Mouse (Mus musculus): ENCODE measurements around the gene Kank1.

The Kank1 gene

GRCm38 (mm10) chr19:25251610-25252140 lies 14.9 kb downstream of the Kank1 start:
- DNase-seq (ENCODE audit: inconsistent age in 2 of 2, low spot score in 1 of 2), result no peak

DNA sequence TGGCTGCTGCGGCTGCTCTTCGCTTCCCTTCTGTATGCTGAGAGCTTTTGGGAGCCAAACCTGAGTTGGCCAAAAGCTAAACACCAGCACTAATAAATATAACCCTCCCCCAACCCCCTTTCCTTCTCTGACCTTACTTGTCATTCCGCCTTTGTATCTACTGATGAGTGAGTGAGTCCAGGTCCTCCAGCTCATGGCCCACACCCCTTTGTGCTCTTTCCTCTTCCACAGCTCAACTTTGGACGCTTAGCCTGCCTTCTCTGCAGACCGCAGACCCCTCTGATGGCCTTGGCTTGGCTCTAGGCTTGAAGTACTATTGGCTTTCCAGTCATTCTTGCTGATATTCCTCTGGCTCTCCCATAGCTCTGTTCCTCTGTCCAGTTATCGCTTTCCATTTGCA lies 16.4 kb downstream of the Kank1 start:
- no peak for DNase-seq (ENCODE audit: inconsistent age in 2 of 2, low spot score in 1 of 2)

GRCm38 (mm10) chr19:25253628-25254027 lies 16.9 kb downstream of the Kank1 start:
- DNase-seq (ENCODE audit: inconsistent age in 2 of 2, low spot score in 1 of 2), result no peak

DNA sequence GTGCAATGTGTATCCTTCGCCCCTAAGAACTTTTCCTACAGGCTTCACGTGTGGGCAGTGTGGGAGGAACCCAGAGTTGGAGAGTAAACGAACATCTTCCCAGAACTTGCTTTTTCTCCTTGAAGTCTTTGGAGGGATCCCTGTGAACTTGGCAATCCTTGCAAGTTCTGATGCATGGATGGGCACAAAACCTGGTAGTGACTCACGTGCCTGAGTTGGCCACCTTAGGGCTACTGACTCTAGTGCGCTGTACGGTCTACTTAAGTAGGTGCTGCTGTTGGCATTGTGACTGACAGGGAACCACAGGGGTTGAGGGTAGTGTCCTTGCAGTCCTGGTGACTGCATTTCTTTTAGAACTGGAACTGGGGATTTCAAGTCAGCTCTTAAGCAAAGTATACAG lies 21.5 kb downstream of the Kank1 start:
- DNase-seq (ENCODE audit: inconsistent age in 2 of 2, low spot score in 1 of 2), result no peak

DNA sequence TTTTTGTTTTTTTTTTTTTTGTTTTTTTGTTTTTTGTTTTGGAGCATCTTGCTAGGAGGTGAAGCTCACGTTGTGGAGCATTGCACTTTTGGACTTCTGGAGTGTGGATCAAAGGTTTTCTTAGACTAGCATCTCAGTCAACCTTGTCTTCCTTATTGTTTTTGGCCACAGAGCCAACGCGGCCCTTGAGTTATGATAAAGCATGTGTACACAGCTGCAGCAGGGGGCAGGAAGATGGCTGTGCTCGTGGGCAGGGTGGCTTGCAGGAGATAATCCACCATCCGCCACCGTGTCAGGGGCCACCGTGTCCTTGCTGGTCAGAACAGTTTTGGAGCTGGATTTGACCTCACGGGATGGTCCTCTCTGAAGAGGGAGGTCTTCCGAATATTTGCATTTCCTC lies 29.4 kb downstream of the Kank1 start:
- no peak for DNase-seq (ENCODE audit: inconsistent age in 2 of 2, low spot score in 1 of 2)

GRCm38 (mm10) chr19:25267247-25267646 lies 30.5 kb downstream of the Kank1 start:
- DNase-seq (ENCODE audit: inconsistent age in 2 of 2, low spot score in 1 of 2), result peak in 1 of 2 experiments; percentile 36

DNA sequence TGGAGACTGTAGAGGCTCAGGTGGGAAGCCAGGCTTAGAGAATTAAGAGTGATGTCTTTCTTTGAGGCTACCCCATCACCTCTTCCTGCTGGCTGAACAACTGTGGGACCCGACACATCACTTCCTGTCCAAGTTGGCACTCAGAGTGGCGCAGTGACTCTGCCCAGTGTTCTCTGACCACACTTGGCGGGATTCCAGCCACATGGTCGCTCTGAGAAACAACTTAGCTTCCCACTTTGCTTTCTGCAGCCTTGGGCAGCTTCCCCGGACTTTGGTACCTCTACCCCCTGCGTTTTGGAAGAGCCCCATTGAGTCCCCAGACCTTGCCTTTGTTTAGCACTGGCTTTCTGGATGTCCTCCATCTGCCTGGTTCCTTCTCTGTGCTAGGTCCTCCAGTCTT lies 31.8 kb downstream of the Kank1 start:
- peak; percentile 8 to 61 for DNase-seq (ENCODE audit: inconsistent age in 2 of 2, low spot score in 1 of 2)

GRCm38 (mm10) chr19:25271591-25271990 lies 34.8 kb downstream of the Kank1 start:
- no peak for DNase-seq (ENCODE audit: inconsistent age in 2 of 2, low spot score in 1 of 2)

DNA sequence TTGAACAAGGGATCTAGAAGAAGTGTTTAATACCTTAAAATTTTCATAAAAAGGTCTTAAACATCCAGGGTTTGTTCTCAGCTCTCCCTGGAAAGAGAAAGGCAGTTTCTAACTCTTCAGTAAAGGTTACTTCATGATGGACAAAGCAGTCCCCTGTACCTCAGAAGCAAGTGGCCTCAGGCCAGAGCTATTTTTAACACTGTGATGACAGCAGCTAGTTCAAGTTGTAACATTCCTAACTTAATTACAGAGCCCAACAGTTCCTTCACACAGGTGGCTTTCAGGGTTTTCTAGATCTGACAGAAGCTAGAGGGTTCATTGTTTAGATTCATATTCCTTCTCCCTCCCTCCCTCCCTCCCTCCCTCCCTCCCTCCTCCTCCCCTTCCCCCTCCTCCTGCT lies 36.4 kb downstream of the Kank1 start:
- DNase-seq (ENCODE audit: inconsistent age in 2 of 2, low spot score in 1 of 2), result no peak

DNA sequence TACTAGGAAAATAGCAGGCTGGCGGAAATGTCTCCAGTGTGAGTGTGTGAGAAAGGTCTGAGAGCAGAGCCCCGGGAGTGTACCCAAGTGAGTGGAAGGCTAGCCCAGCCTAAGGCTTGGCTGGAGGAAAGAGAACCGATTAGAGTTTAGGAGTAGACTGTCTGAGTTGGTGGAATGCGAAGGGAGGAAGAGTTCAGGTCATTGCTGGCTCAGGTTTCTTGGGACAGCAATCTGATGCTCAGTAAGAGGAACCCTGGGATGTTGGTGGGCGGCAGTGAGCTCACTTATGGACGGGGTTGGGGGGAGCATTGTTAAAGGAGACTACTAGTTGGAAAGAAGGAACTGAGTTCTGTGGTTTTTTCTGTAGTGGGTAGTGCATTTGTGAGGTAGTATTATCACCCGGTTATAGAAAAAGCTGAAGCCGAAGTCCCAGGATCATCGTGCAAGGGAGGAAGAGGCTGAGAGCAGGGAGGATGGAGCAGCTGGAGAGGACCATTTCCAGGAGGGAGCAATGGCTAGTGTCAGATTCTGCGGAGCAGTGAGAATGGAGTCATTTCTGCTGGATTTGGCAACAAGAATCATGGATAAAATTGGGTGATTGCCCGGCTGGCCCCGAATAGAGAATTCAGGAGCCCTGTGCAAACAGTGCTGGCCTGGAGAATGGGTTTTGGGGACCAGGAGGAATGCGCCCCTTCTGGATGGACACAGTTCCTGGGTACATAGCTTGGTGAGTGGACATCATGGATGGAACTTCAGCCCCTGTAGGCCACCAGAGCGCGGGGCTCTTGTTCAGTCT lies 40.0 kb downstream of the Kank1 start:
- no peak for DNase-seq (ENCODE audit: inconsistent age in 2 of 2, low spot score in 1 of 2)

GRCm38 (mm10) chr19:25277761-25278160 lies 41.0 kb downstream of the Kank1 start:
- DNase-seq (ENCODE audit: inconsistent age in 2 of 2, low spot score in 1 of 2), result no peak

DNA sequence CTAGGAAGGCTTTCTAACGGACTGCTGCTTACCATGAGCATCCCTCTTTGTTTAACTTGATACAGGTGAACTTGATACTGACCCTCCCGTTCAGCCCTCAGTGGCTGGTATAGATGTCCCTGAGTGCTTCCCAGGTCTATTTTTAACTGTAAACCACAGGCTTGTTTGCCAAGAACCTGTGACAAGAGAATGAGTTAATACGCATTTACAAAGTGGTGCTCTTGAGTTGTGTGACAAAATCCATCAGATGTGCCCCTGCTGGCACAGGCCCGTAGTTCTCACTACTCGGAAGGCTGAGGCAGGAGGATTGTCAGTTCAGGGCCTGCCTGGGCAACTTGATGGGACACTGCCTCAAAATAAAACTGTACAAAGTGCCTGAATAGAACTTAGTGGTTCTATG lies 42.8 kb downstream of the Kank1 start:
- no peak for DNase-seq (ENCODE audit: inconsistent age in 2 of 2, low spot score in 1 of 2)

- no peak for DNase-seq (ENCODE audit: inconsistent age in 2 of 2, low spot score in 1 of 2)
Observed at GRCm38 (mm10) chr19:25283665-25284064, 46.9 kb downstream of the Kank1 start.

DNA sequence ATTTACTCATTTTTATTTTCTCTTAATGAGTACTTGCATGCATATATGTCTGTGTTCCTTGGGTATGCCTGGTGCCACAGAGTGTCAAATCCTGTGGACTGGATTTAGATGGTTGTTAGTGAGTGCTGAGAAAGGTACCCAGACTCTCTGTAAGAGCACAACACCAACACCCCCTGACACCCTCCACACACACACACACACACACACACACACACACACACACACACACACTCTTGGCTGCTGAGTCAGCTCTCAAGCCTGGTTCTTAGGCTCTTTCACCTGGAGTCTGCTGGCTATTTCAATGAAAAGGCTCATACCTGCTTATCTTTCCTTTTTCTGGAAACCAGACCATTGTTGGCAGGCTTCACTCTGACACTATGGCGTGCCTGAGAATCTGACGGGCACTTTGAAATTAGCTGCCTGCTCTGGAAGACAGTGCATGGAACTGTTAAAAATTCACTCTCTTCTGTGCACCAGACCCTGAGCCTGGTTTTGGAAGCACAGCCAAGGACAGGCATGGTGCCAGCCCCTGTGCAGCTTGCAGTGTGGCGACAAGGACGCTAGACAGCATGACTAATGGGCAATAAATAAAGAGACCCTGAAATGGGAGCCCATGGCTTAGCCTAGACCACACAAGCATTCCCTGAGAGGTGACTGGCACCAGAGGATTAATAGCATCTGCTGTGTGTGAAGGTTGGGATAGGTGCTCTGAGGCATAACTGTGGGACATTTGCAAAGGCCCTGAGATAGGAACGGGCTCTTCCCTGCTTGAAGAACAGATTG lies 49.2 kb downstream of the Kank1 start:
- DNase-seq (ENCODE audit: inconsistent age in 2 of 2, low spot score in 1 of 2), result peak; percentile 82 to 94

- no peak for DNase-seq (ENCODE audit: inconsistent age in 2 of 2, low spot score in 1 of 2)
Observed at GRCm38 (mm10) chr19:25290991-25291520, 54.3 kb downstream of the Kank1 start.

GRCm38 (mm10) chr19:25295207-25295606 lies 58.4 kb downstream of the Kank1 start:
- no peak for DNase-seq (ENCODE audit: inconsistent age in 2 of 2, low spot score in 1 of 2)

DNA sequence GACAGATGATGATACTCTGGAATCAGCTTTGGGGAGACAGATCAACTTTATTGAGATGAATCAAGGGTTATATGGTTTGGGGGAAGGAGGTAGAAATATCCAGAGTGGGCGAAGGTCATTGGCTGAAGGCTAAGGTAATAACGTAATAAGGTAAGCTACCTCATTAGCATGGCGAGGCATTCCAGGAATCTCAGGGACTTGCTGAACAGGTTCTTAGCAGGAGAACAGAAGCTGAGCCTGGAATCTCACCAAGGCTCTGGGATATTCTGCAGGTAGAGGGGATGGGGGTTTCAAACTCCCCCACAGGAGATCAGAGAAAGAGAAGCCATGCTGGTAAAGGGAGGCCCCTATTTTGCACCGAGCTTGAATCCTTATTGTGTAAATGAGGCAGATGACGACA lies 60.5 kb downstream of the Kank1 start:
- DNase-seq (ENCODE audit: inconsistent age in 2 of 2, low spot score in 1 of 2), result no peak

DNA sequence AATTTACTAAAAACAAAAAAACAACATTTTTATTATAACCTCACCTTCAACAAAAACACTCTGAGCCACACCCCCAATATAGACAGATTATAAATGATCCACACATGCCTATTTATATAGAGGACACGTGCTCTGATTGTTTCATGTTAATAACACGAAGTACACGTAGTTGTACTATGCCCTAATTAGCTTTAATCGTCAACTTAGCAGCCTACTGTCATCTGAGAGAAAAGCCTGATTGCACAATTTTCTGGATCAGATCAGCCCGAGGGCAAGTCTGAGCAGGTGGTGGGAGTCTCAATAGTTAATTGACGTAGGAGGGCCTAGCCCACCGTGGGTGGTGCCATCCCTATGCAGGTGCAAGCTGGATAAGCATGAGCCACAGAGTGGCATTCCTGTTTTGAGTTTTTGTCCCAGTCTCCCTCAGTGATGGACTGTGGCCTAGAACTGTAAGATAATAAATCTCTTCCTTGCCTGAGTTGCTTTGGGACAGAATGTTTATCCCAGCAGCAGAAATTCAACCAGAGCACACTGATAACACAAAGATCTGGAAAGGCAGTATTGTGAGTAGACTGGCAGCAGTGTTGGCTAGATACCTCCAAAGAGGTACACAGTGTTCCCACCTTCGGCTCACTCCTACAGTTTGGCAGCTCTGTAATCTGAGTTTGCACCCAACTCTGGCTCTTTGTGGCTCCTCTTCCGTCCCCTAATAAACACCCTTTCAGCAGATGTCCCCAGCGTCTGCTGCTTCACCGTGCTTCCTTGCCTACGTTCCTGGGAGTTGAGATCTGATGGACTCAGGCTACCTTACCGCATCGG lies 63.3 kb downstream of the Kank1 start:
- DNase-seq (ENCODE audit: inconsistent age in 2 of 2, low spot score in 1 of 2), result no peak

GRCm38 (mm10) chr19:25301189-25301588 lies 64.4 kb downstream of the Kank1 start:
- no peak for DNase-seq (ENCODE audit: inconsistent age in 2 of 2, low spot score in 1 of 2)

- DNase-seq (ENCODE audit: inconsistent age in 2 of 2, low spot score in 1 of 2), result no peak
Observed at GRCm38 (mm10) chr19:25306277-25306676, 69.5 kb downstream of the Kank1 start.

GRCm38 (mm10) chr19:25308156-25308555 lies 71.4 kb downstream of the Kank1 start:
- no peak for DNase-seq (ENCODE audit: inconsistent age in 2 of 2, low spot score in 1 of 2)

All from adrenal gland, adult (tissue).